Mouse (Mus musculus): ENCODE measurements at regions not wholly inside any gene's neighbourhood (a gene's known extent, or its start where the extent isn't known, plus 50 kb on each side); places are given as distances from the start of the nearest gene placed in this dataset.

GRCm38 (mm10) chr3:105227551-105227950 lies 160.9 kb downstream of the 4930564D02Rik start:
- no peak for DNase-seq

GRCm38 (mm10) chr3:105228401-105228800 lies 161.8 kb downstream of the 4930564D02Rik start:
- DNase-seq, result no peak

GRCm38 (mm10) chr3:105241048-105241447 lies 174.4 kb downstream of the 4930564D02Rik start:
- DNase-seq, result no peak

GRCm38 (mm10) chr3:105257096-105257495 lies 190.5 kb downstream of the 4930564D02Rik start:
- no peak for DNase-seq

- no peak for DNase-seq
Observed at GRCm38 (mm10) chr3:105275241-105275640, 176.9 kb upstream of the Kcnd3 start.

- no peak for DNase-seq
Observed at GRCm38 (mm10) chr3:105280971-105281370, 171.2 kb upstream of the Kcnd3 start.

GRCm38 (mm10) chr3:105281686-105282085 lies 170.4 kb upstream of the Kcnd3 start:
- no peak for DNase-seq

GRCm38 (mm10) chr3:105298273-105298672 lies 153.9 kb upstream of the Kcnd3 start:
- DNase-seq, result no peak

GRCm38 (mm10) chr3:105300693-105301548 lies 151.2 kb upstream of the Kcnd3 start:
- no peak for DNase-seq

GRCm38 (mm10) chr3:105307676-105308075 lies 144.5 kb upstream of the Kcnd3 start:
- no peak for DNase-seq

GRCm38 (mm10) chr3:105309020-105309419 lies 143.1 kb upstream of the Kcnd3 start:
- no peak for DNase-seq

GRCm38 (mm10) chr3:105353268-105353667 lies 98.9 kb upstream of the Kcnd3 start:
- DNase-seq, result no peak

GRCm38 (mm10) chr3:105354123-105354931 lies 97.8 kb upstream of the Kcnd3 start:
- DNase-seq, result no peak

GRCm38 (mm10) chr3:105357511-105357910 lies 94.6 kb upstream of the Kcnd3 start:
- DNase-seq, result no peak

- no peak for DNase-seq
Observed at GRCm38 (mm10) chr3:105359636-105360035, 92.5 kb upstream of the Kcnd3 start.

- DNase-seq, result peak; percentile 30
Observed at GRCm38 (mm10) chr3:105364685-105365084, 87.4 kb upstream of the Kcnd3 start.

GRCm38 (mm10) chr3:105366806-105367205 lies 85.3 kb upstream of the Kcnd3 start:
- no peak for DNase-seq

GRCm38 (mm10) chr3:105367972-105368371 lies 84.2 kb upstream of the Kcnd3 start:
- no peak for DNase-seq

- DNase-seq, result no peak
Observed at GRCm38 (mm10) chr3:105372371-105372828, 79.7 kb upstream of the Kcnd3 start.

GRCm38 (mm10) chr3:105374306-105374705 lies 77.8 kb upstream of the Kcnd3 start:
- DNase-seq, result no peak

- DNase-seq, result no peak
Observed at GRCm38 (mm10) chr3:105374836-105375235, 77.3 kb upstream of the Kcnd3 start.

GRCm38 (mm10) chr3:105375383-105375782 lies 76.7 kb upstream of the Kcnd3 start:
- DNase-seq, result no peak

GRCm38 (mm10) chr3:105375820-105376219 lies 76.3 kb upstream of the Kcnd3 start:
- DNase-seq, result no peak

GRCm38 (mm10) chr3:105376346-105376745 lies 75.8 kb upstream of the Kcnd3 start:
- DNase-seq, result no peak
